Mouse (Mus musculus) hindbrain, postnatal 0 days (tissue): ENCODE data around the gene Mef2a. TPM values are rescaled to one million over a fixed set of nuclear protein-coding genes. Genes with fewer than 3 reads are reported as not detected.

Experiments used
- ATAC-seq: fragments of 200-750 bp; cut with Nextera tagmentation; 2 replicates; pipeline ENCODE4 v1.8.0; 2017; ENCODE audit warnings: mild to moderate bottlenecking, moderate TSS enrichment, moderate library complexity
- DNase-seq: peaks from one replicate; pipeline ENCODE4 v3.0.0-alpha.2; 2015; ENCODE audit warnings: low spot score
- H3K27ac ChIP-seq: fragments of 300-500 bp; sonication (generic); 2 replicates; pipeline ENCODE4 v1.5.1; 2014; ENCODE audit warnings: mild to moderate bottlenecking
- H3K27me3 ChIP-seq: fragments of 300-500 bp; sonication (generic); 2 replicates; pipeline ENCODE4 v1.6.1; 2014; ENCODE audit warnings: low read length, mixed read lengths; ENCODE audit not compliant: insufficient read depth
- H3K36me3 ChIP-seq: fragments of 300-500 bp; sonication (generic); 2 replicates; pipeline ENCODE4 v1.6.1; 2014; ENCODE audit warnings: low read length, mixed read lengths; ENCODE audit not compliant: insufficient read depth
- H3K4me1 ChIP-seq: fragments of 300-500 bp; sonication (generic); 2 replicates; pipeline ENCODE4 v1.6.1; 2014; ENCODE audit warnings: antibody characterized with exemption, low read length, mixed read lengths; ENCODE audit not compliant: insufficient read depth
- H3K4me2 ChIP-seq: fragments of 300-500 bp; sonication (generic); 2 replicates; pipeline ENCODE4 v1.6.1; 2014; ENCODE audit warnings: low read depth, mild to moderate bottlenecking, low read length, moderate library complexity, mixed read lengths
- H3K4me3 ChIP-seq: fragments of 300-500 bp; sonication (generic); 2 replicates; pipeline ENCODE4 v1.5.1; 2014; ENCODE audit warnings: low read length
- H3K9ac ChIP-seq: fragments of 300-500 bp; sonication (generic); replicated peaks from 2 replicates; pipeline ENCODE4 v1.6.1; 2014; ENCODE audit warnings: mild to moderate bottlenecking, low read length, moderate library complexity, mixed read lengths
- H3K9me3 ChIP-seq: fragments of 300-500 bp; sonication (generic); 2 replicates; pipeline ENCODE4 v1.6.1; 2016; ENCODE audit warnings: low read length, mixed read lengths
- CTCF ChIP-seq: IDR thresholded peaks from 2 replicates; pipeline ENCODE4 v1.5.1; 2016; ENCODE audit warnings: antibody characterized with exemption, control low read depth, low read depth
- whole genome bisulfite sequencing: fragments of 180-500 bp; shearing (Covaris S2); extraction: QIAGEN DNeasy Blood & Tissue Kit; methylation state at CpG from one replicate; pipeline ENCODE4 v1.1.7; 2014; 5-methylcytosine and 5-hydroxymethylcytosine counted together
- polyA plus RNA-seq: library from polyadenylated mRNA; unstranded; fragments of >200 nt; fragmentation: Nextera tagmentation; extraction: Ambion mirVana; gene quantifications from 2 replicates; pipeline ENCODE4 v1.2.1, GENCODE M21; 2015
- total RNA-seq: library from RNA; depleted of rRNA; stranded (reverse); fragments of >200 nt; gene quantifications from 2 replicates; pipeline ENCODE4 v1.2.3, GENCODE M21; 2014

The Mef2a gene
- total and polyA plus RNA-seq, 2 experiments from 2014 or later = 38.4 to 55.2 TPM

- ATAC-seq (no peak), DNase-seq (no peak)
- no peak overlapping the region for H3K27ac ChIP-seq
- no peaks in the 10 kb centered on the region for H3K4me1 ChIP-seq
- H3K9me3 ChIP-seq = no peaks in the 10 kb centered on the region
- no peaks in the 10 kb centered on the region for H3K27me3 ChIP-seq
- 74% methylated on average over 4 of the region's 4 CpGs for WGBS
- TF ChIP-seq CTCF = no peak
- no peak overlapping the region for H3K4me3 ChIP-seq
- no peak overlapping the region for H3K4me2 ChIP-seq
- H3K36me3 ChIP-seq = no peaks in the 10 kb centered on the region
- no peak overlapping the region for H3K9ac ChIP-seq
Measured at GRCm38 (mm10) chr7:67352989-67353388, 19.7 kb downstream of the Mef2a start.

- DNase-seq (no peak), ATAC-seq (no peak)
- Histone ChIP-seq H3K36me3 (no peaks in the 10 kb centered on the region), H3K9ac (no peak overlapping the region), H3K9me3 (no peaks in the 10 kb centered on the region), H3K4me3 (no peak overlapping the region), H3K4me1 (no peaks in the 10 kb centered on the region), H3K27ac (no peak overlapping the region), H3K4me2 (no peak overlapping the region), H3K27me3 (no peaks in the 10 kb centered on the region)
- no peak for TF ChIP-seq CTCF
- 94% methylated on average over 1 of the region's 1 CpGs for WGBS
Measured at GRCm38 (mm10) chr7:67344443-67344842, 28.2 kb downstream of the Mef2a start.

GRCm38 (mm10) chr7:67342067-67342625, 30.5 kb downstream of the Mef2a start:
- ATAC-seq (no peak), DNase-seq (no peak)
- Histone ChIP-seq H3K27me3 (no peaks in the 10 kb centered on the region), H3K4me2 (no peak overlapping the region), H3K4me3 (no peak overlapping the region), H3K9ac (no peak overlapping the region), H3K27ac (no peak overlapping the region), H3K4me1 (no peaks in the 10 kb centered on the region), H3K36me3 (no peaks in the 10 kb centered on the region), H3K9me3 (no peaks in the 10 kb centered on the region)
- WGBS = 79% methylated on average over 7 of the region's 7 CpGs
- no peak for TF ChIP-seq CTCF

GRCm38 (mm10) chr7:67320359-67320758, 52.3 kb downstream of the Mef2a start:
- no peaks in the 10 kb centered on the region for H3K9me3 ChIP-seq
- TF ChIP-seq CTCF = no peak
- H3K4me1 ChIP-seq = no peaks in the 10 kb centered on the region
- H3K9ac ChIP-seq = no peak overlapping the region
- DNase-seq (no peak), ATAC-seq (no peak)
- no peak overlapping the region for H3K27ac ChIP-seq
- no peaks in the 10 kb centered on the region for H3K27me3 ChIP-seq
- no peaks in the 10 kb centered on the region for H3K36me3 ChIP-seq
- WGBS = 83% methylated on average over 1 of the region's 1 CpGs
- no peak overlapping the region for H3K4me2 ChIP-seq
- no peak overlapping the region for H3K4me3 ChIP-seq

- H3K36me3 ChIP-seq = no peaks in the 10 kb centered on the region
- H3K9me3 ChIP-seq = no peaks in the 10 kb centered on the region
- no peak for TF ChIP-seq CTCF
- ATAC-seq (no peak), DNase-seq (no peak)
- H3K9ac ChIP-seq = no peak overlapping the region
- H3K4me1 ChIP-seq = no peaks in the 10 kb centered on the region
- no peak overlapping the region for H3K4me2 ChIP-seq
- no peak overlapping the region for H3K27ac ChIP-seq
- H3K4me3 ChIP-seq = no peak overlapping the region
- no peaks in the 10 kb centered on the region for H3K27me3 ChIP-seq
Measured at GRCm38 (mm10) chr7:67318697-67319096, 54.0 kb downstream of the Mef2a start.

- H3K9ac ChIP-seq = no peak overlapping the region
- no peaks in the 10 kb centered on the region for H3K36me3 ChIP-seq
- no peaks in the 10 kb centered on the region for H3K9me3 ChIP-seq
- no peak overlapping the region for H3K4me3 ChIP-seq
- no peaks in the 10 kb centered on the region for H3K4me1 ChIP-seq
- H3K4me2 ChIP-seq = no peak overlapping the region
- H3K27ac ChIP-seq = no peak overlapping the region
- WGBS = 91% methylated on average over 3 of the region's 3 CpGs
- DNase-seq = no peak
- no peak for TF ChIP-seq CTCF
- no peaks in the 10 kb centered on the region for H3K27me3 ChIP-seq
- ATAC-seq = no peak
Measured at GRCm38 (mm10) chr7:67313200-67313599, 59.5 kb downstream of the Mef2a start.

GRCm38 (mm10) chr7:67310151-67310550, 62.5 kb downstream of the Mef2a start:
- 93% methylated on average over 2 of the region's 2 CpGs for WGBS
- H3K4me1 ChIP-seq = no peaks in the 10 kb centered on the region
- no peaks in the 10 kb centered on the region for H3K36me3 ChIP-seq
- H3K9ac ChIP-seq = no peak overlapping the region
- no peak overlapping the region for H3K4me3 ChIP-seq
- H3K9me3 ChIP-seq = no peaks in the 10 kb centered on the region
- no peak overlapping the region for H3K4me2 ChIP-seq
- ATAC-seq (no peak), DNase-seq (no peak)
- TF ChIP-seq CTCF = no peak
- H3K27ac ChIP-seq = no peak overlapping the region
- no peaks in the 10 kb centered on the region for H3K27me3 ChIP-seq
